ENCODE assay signal across 8 mouse cellular contexts in the genomic region with DNA sequence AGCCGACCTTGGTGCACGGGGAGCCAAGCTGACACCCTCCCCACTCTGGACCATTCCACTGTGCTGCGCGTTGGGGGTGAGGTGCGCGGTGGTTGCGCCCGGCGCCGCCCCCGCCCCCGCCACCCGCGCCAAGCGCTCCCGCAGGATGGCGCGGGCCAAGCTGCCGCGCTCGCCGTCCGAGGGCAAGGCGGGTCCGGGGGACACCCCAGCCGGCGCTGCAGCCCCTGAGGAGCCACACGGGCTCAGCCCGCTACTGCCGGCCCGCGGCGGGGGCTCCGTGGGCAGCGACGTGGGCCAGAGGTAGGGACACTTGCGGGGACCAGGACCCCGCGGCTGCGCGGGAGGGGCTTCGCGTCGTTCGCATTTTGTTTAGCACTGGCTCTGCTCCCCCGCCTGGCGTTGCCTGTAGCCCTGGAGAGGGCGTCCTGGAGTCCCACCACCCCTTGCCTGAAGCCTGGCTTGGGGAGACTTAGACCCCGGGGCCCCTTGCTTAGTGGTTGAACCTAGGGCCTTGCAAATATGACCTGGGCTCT. TPM values are rescaled to one million over a fixed set of nuclear protein-coding genes. Genes with fewer than 3 reads are reported as not detected.
DNase-seq lines count a peak whose midpoint lies in the region; ATAC-seq and TF ChIP-seq lines count a peak whose summit lies in the region.

No protein-coding gene starts in this region.

- H3K9ac ChIP-seq in kidney, embryonic 16.5 days (replicated peaks; ENCODE audit: low read length): peak overlapping the region; percentile 31
- H3K9ac ChIP-seq in hindbrain, embryonic 14.5 days: peak overlapping the region; percentile 77
- peak overlapping the region; percentile 87 for H3K9ac ChIP-seq in midbrain, postnatal 0 days (replicated peaks; ENCODE audit: low read length, poor library complexity, severe bottlenecking)

- peaks cover 5% of the 10 kb centered on the region; the same call in 1 of the 2 replicates for H3K9me3 ChIP-seq in kidney, embryonic 16.5 days (ENCODE audit: low read length)
- no peaks in the 10 kb centered on the region for H3K9me3 ChIP-seq in hindbrain, embryonic 14.5 days (ENCODE audit: control insufficient read depth, low read length)
- no peaks in the 10 kb centered on the region for H3K9me3 ChIP-seq in midbrain, postnatal 0 days (ENCODE audit: low read length)

- 4% methylated on average over 49 of the region's 49 CpGs for WGBS in kidney, embryonic 16.5 days
- 3% methylated on average over 49 of the region's 49 CpGs for WGBS in hindbrain, embryonic 14.5 days
- 2% methylated on average over 43 of the region's 49 CpGs for WGBS in midbrain, postnatal 0 days

- ATAC-seq in kidney, embryonic 16.5 days (ENCODE audit: low FRiP score, low TSS enrichment): no peak
- ATAC-seq in hindbrain, embryonic 14.5 days (ENCODE audit: low FRiP score): peak; percentile 61
- ATAC-seq in midbrain, postnatal 0 days (ENCODE audit: low FRiP score): peak; percentile 76

- peak overlapping the region; percentile 40 for H3K4me3 ChIP-seq in kidney, embryonic 16.5 days (ENCODE audit: low read length)
- peak overlapping the region; percentile 55 for H3K4me3 ChIP-seq in hindbrain, embryonic 14.5 days (replicated peaks; ENCODE audit: low read length)
- H3K4me3 ChIP-seq in midbrain, postnatal 0 days (ENCODE audit: low read depth, low read length): peak overlapping the region; percentile 69

- peaks cover 8% of the 10 kb centered on the region; the same call in 1 of the 2 replicates for H3K4me1 ChIP-seq in kidney, embryonic 16.5 days (ENCODE audit: insufficient read depth, low read length)
- 0 out of 2 replicates have a peak, but pooled peaks cover 9% of the 10 kb centered on the region for H3K4me1 ChIP-seq in hindbrain, embryonic 14.5 days (replicated peaks; ENCODE audit: control insufficient read depth, insufficient read depth, low read length)
- peaks cover 8% of the 10 kb centered on the region for H3K4me1 ChIP-seq in midbrain, postnatal 0 days (ENCODE audit: insufficient read depth, low read length)

- H3K4me2 ChIP-seq in kidney, embryonic 16.5 days (replicated peaks; ENCODE audit: low read depth, low read length): peak overlapping the region; percentile 71
- H3K4me2 ChIP-seq in hindbrain, embryonic 14.5 days (replicated peaks): peak overlapping the region; percentile 66
- peak overlapping the region; percentile 74 for H3K4me2 ChIP-seq in midbrain, postnatal 0 days (ENCODE audit: low read depth, low read length, poor library complexity, severe bottlenecking)

- peak; percentile 13; the same call in 1 of the 2 replicates for TF ChIP-seq CTCF in midbrain, postnatal 0 days (IDR thresholded peaks at IDR 0.05)

- H3K27me3 ChIP-seq in kidney, embryonic 16.5 days (ENCODE audit: insufficient read depth, low read length): peaks cover 28% of the 10 kb centered on the region
- H3K27me3 ChIP-seq in hindbrain, embryonic 14.5 days (ENCODE audit: control insufficient read depth, insufficient read depth, low read length): peaks cover 9% of the 10 kb centered on the region
- H3K27me3 ChIP-seq in midbrain, postnatal 0 days (ENCODE audit: insufficient read depth, low read length): no peaks in the 10 kb centered on the region

- no peak for DNase-seq in kidney, postnatal 36 days
- peak; percentile 82 for DNase-seq in cerebellum, adult 8-10 months
- peak; percentile 36 for DNase-seq in hindbrain, embryonic 14.5 days (ENCODE audit: low spot score)
- DNase-seq in midbrain, postnatal 0 days (ENCODE audit: low spot score): peak; percentile 29
- DNase-seq in urinary bladder, adult 18-20 months (ENCODE audit: low spot score in 2 of 2): no peak
- no peak for DNase-seq in kidney, adult 18-20 months
- no peak for DNase-seq in kidney, adult 8-10 months

- no peaks in the 10 kb centered on the region for H3K36me3 ChIP-seq in kidney, embryonic 16.5 days (ENCODE audit: insufficient read depth, low read length)
- H3K36me3 ChIP-seq in hindbrain, embryonic 14.5 days (replicated peaks; ENCODE audit: control insufficient read depth, insufficient read depth): no peaks in the 10 kb centered on the region
- no peaks in the 10 kb centered on the region for H3K36me3 ChIP-seq in midbrain, postnatal 0 days (ENCODE audit: insufficient read depth, low read length)

- no peak overlapping the region for H3K27ac ChIP-seq in kidney, embryonic 16.5 days (ENCODE audit: low read length)
- H3K27ac ChIP-seq in hindbrain, embryonic 14.5 days: no peak overlapping the region
- peak overlapping the region; percentile 43; the same call in 1 of the 2 replicates for H3K27ac ChIP-seq in midbrain, postnatal 0 days (ENCODE audit: low read depth, low read length)

RNA-seq across cellular contexts. Expression of gene Kcnt1, which starts 14.3 kb away (rescaled TPM):
- polyA plus RNA-seq in kidney, embryonic 16.5 days (2015; fragmentation: Nextera tagmentation; extraction: Ambion mirVana): 0.74 and 0.91 TPM in 2 replicates
- 20.4 and 20.6 TPM in 2 replicates for polyA plus RNA-seq in hindbrain, embryonic 14.5 days (2014; fragmentation: Nextera tagmentation; extraction: Ambion mirVana)
- total RNA-seq in midbrain, postnatal 0 days (2014; rRNA removed): 49.2 and 60.7 TPM in 2 replicates
- polyA plus RNA-seq in midbrain, postnatal 0 days (2015; fragmentation: Nextera tagmentation; extraction: Ambion mirVana): 21.7 and 22.1 TPM in 2 replicates

RNA-seq across cellular contexts. Expression of gene Sohlh1, which starts 30.8 kb away (rescaled TPM):
- polyA plus RNA-seq in kidney, embryonic 16.5 days (2015; fragmentation: Nextera tagmentation; extraction: Ambion mirVana): 0.24 TPM in 1 of 2 replicates, not detected in the other
- not detected in 2 replicates for polyA plus RNA-seq in hindbrain, embryonic 14.5 days (2014; fragmentation: Nextera tagmentation; extraction: Ambion mirVana)
- total RNA-seq in midbrain, postnatal 0 days (2014; rRNA removed): not detected in 2 replicates
- not detected in 2 replicates for polyA plus RNA-seq in midbrain, postnatal 0 days (2015; fragmentation: Nextera tagmentation; extraction: Ambion mirVana)

RNA-seq across cellular contexts. Expression of gene Lcn9, which starts 54.8 kb away (rescaled TPM):
- polyA plus RNA-seq in kidney, embryonic 16.5 days (2015; fragmentation: Nextera tagmentation; extraction: Ambion mirVana): not detected in 2 replicates
- not detected in 2 replicates for polyA plus RNA-seq in hindbrain, embryonic 14.5 days (2014; fragmentation: Nextera tagmentation; extraction: Ambion mirVana)
- total RNA-seq in midbrain, postnatal 0 days (2014; rRNA removed): not detected in 2 replicates
- not detected in 2 replicates for polyA plus RNA-seq in midbrain, postnatal 0 days (2015; fragmentation: Nextera tagmentation; extraction: Ambion mirVana)

Comparison
In these comparisons a context has a peak if more than half of its experiments do, and no peak if none do; other contexts are left out.
1. H3K9ac ChIP-seq: peak in every context shown above with its lines; median percentile 87 in midbrain, postnatal 0 days; 77 in hindbrain, embryonic 14.5 days; 31 in kidney, embryonic 16.5 days.
2. DNase-seq: peak in cerebellum, adult 8-10 months (single experiment), hindbrain, embryonic 14.5 days (single experiment) and midbrain, postnatal 0 days (single experiment); none in kidney, postnatal 36 days (0 of 2), urinary bladder, adult 18-20 months (0 of 2), kidney, adult 18-20 months (single experiment) and kidney, adult 8-10 months (0 of 2).
3. RNA of gene Kcnt1, which starts 14.3 kb away (polyA plus RNA-seq): 21.7 to 22.1 TPM in midbrain, postnatal 0 days and 20.4 to 20.6 TPM in hindbrain, embryonic 14.5 days; 0.74 to 0.91 TPM in kidney, embryonic 16.5 days; every median in the first group is over 10 times any median in the second.
4. Peak in every context shown above with its lines, with median percentiles within 50 percentile points of each other: H3K4me2 ChIP-seq and H3K4me3 ChIP-seq.